Mouse (Mus musculus): ENCODE results near the gene B3galt4. TPM values are rescaled to one million over a fixed set of nuclear protein-coding genes. Genes with fewer than 3 reads are reported as not detected.

Gene B3galt4
- polyA plus RNA-seq, 1 experiment from 2014 or later, result 2.3 TPM

GRCm38 (mm10) chr17:33978631-33979031, 27.3 kb upstream of the B3galt4 start:
- under 1% methylated on average over 17 of the region's 17 CpGs for WGBS
- peaks cover 42% of the 10 kb centered on the region for H3K27me3 ChIP-seq (ENCODE audit: insufficient read depth, low read length)
- H3K27ac ChIP-seq (ENCODE audit: low read depth), result no peak overlapping the region
- H3K36me3 ChIP-seq (ENCODE audit: insufficient read depth), result no peaks in the 10 kb centered on the region
- DNase-seq (peak; percentile 60), ATAC-seq (ENCODE audit: insufficient read depth) (peak; percentile 13; the same call in 1 of the 2 replicates)
- peak overlapping the region; percentile 59 for H3K4me2 ChIP-seq
- no peak overlapping the region for H3K9ac ChIP-seq
- peaks cover 5% of the 10 kb centered on the region; the same call in 1 of the 2 replicates for H3K4me1 ChIP-seq (ENCODE audit: insufficient read depth)
- no peaks in the 10 kb centered on the region for H3K9me3 ChIP-seq (ENCODE audit: low read depth, low read length)
- H3K4me3 ChIP-seq (ENCODE audit: low read depth, low read length), result peak overlapping the region; percentile 32
- no peak for TF ChIP-seq CTCF (IDR thresholded peaks at IDR 0.05; ENCODE audit: low read depth)

GRCm38 (mm10) chr17:33977861-33978557, 26.7 kb upstream of the B3galt4 start:
- no peak overlapping the region for H3K27ac ChIP-seq (ENCODE audit: low read depth)
- TF ChIP-seq CTCF (IDR thresholded peaks at IDR 0.05; ENCODE audit: low read depth), result no peak
- H3K9me3 ChIP-seq (ENCODE audit: low read depth, low read length), result no peaks in the 10 kb centered on the region
- peaks cover 42% of the 10 kb centered on the region for H3K27me3 ChIP-seq (ENCODE audit: insufficient read depth, low read length)
- ATAC-seq (ENCODE audit: insufficient read depth) (no peak), DNase-seq (no peak)
- H3K36me3 ChIP-seq (ENCODE audit: insufficient read depth), result no peaks in the 10 kb centered on the region
- H3K4me3 ChIP-seq (ENCODE audit: low read depth, low read length), result peak overlapping the region; percentile 32
- no peak overlapping the region for H3K9ac ChIP-seq
- H3K4me2 ChIP-seq, result peak overlapping the region; percentile 59
- 2% methylated on average over 56 of the region's 57 CpGs for WGBS
- peaks cover 5% of the 10 kb centered on the region; the same call in 1 of the 2 replicates for H3K4me1 ChIP-seq (ENCODE audit: insufficient read depth)

- Histone ChIP-seq H3K27ac (ENCODE audit: low read depth) (no peak overlapping the region), H3K4me2 (no peak overlapping the region), H3K4me3 (ENCODE audit: low read depth, low read length) (no peak overlapping the region), H3K36me3 (ENCODE audit: insufficient read depth) (no peaks in the 10 kb centered on the region), H3K27me3 (ENCODE audit: insufficient read depth, low read length) (peaks cover 21% of the 10 kb centered on the region), H3K4me1 (ENCODE audit: insufficient read depth) (no peaks in the 10 kb centered on the region), H3K9me3 (ENCODE audit: low read depth, low read length) (no peaks in the 10 kb centered on the region), H3K9ac (no peak overlapping the region)
- 57% methylated on average over 3 of the region's 3 CpGs for WGBS
- ATAC-seq (ENCODE audit: insufficient read depth) (no peak), DNase-seq (no peak)
- TF ChIP-seq CTCF (IDR thresholded peaks at IDR 0.05; ENCODE audit: low read depth), result no peak
Observed at GRCm38 (mm10) chr17:33973572-33973971, 22.3 kb upstream of the B3galt4 start.

- H3K27ac ChIP-seq (ENCODE audit: low read depth), result no peak overlapping the region
- peak; percentile 89 for DNase-seq
- peaks cover 13% of the 10 kb centered on the region for H3K27me3 ChIP-seq (ENCODE audit: insufficient read depth, low read length)
- H3K9me3 ChIP-seq (ENCODE audit: low read depth, low read length), result no peaks in the 10 kb centered on the region
- no peak overlapping the region for H3K9ac ChIP-seq
- no peaks in the 10 kb centered on the region for H3K4me1 ChIP-seq (ENCODE audit: insufficient read depth)
- whole genome bisulfite sequencing, result 7% methylated on average over 1 of the region's 1 CpGs
- H3K4me3 ChIP-seq (ENCODE audit: low read depth, low read length), result no peak overlapping the region
- H3K36me3 ChIP-seq (ENCODE audit: insufficient read depth), result no peaks in the 10 kb centered on the region
- no peak for TF ChIP-seq CTCF (IDR thresholded peaks at IDR 0.05; ENCODE audit: low read depth)
- ATAC-seq (ENCODE audit: insufficient read depth), result peak; percentile 42; the same call in 1 of the 2 replicates
- no peak overlapping the region for H3K4me2 ChIP-seq
Observed at GRCm38 (mm10) chr17:33972691-33973090, 21.4 kb upstream of the B3galt4 start.

- no peak overlapping the region for H3K4me3 ChIP-seq (ENCODE audit: low read depth, low read length)
- WGBS, result 81% methylated on average over 4 of the region's 4 CpGs
Observed at GRCm38 (mm10) chr17:33969394-33969793, 18.1 kb upstream of the B3galt4 start.

GRCm38 (mm10) chr17:33968927-33969326, 17.6 kb upstream of the B3galt4 start:
- TF ChIP-seq CTCF (IDR thresholded peaks at IDR 0.05; ENCODE audit: low read depth), result peak; percentile 48
- Histone ChIP-seq H3K9ac (no peak overlapping the region), H3K27me3 (ENCODE audit: insufficient read depth, low read length) (no peaks in the 10 kb centered on the region), H3K4me3 (ENCODE audit: low read depth, low read length) (no peak overlapping the region), H3K36me3 (ENCODE audit: insufficient read depth) (peaks cover 10% of the 10 kb centered on the region), H3K4me1 (ENCODE audit: insufficient read depth) (no peaks in the 10 kb centered on the region), H3K9me3 (ENCODE audit: low read depth, low read length) (no peaks in the 10 kb centered on the region), H3K4me2 (no peak overlapping the region), H3K27ac (ENCODE audit: low read depth) (no peak overlapping the region)
- peak; percentile 69 for DNase-seq
- WGBS, result 25% methylated on average over 5 of the region's 5 CpGs
- ATAC-seq (ENCODE audit: insufficient read depth), result peak; percentile 20; the same call in 1 of the 2 replicates

More at GRCm38 (mm10) chr17:33969394-33969793, 18.1 kb upstream of the B3galt4 start:
- Histone ChIP-seq H3K4me2 (no peak overlapping the region), H3K27me3 (ENCODE audit: insufficient read depth, low read length) (no peaks in the 10 kb centered on the region), H3K4me1 (ENCODE audit: insufficient read depth) (no peaks in the 10 kb centered on the region), H3K27ac (ENCODE audit: low read depth) (no peak overlapping the region), H3K36me3 (ENCODE audit: insufficient read depth) (peaks cover 8% of the 10 kb centered on the region), H3K9ac (no peak overlapping the region), H3K9me3 (ENCODE audit: low read depth, low read length) (no peaks in the 10 kb centered on the region)
- DNase-seq, result no peak
- peak; percentile 34; the same call in 1 of the 2 replicates for TF ChIP-seq CTCF (IDR thresholded peaks at IDR 0.05; ENCODE audit: low read depth)
- no peak for ATAC-seq (ENCODE audit: insufficient read depth)

- WGBS, result 2% methylated on average over 9 of the region's 9 CpGs
Observed at GRCm38 (mm10) chr17:33968489-33968888, 17.2 kb upstream of the B3galt4 start.

More at GRCm38 (mm10) chr17:33968489-33968888, 17.2 kb upstream of the B3galt4 start:
- Histone ChIP-seq H3K4me2 (no peak overlapping the region), H3K4me3 (ENCODE audit: low read depth, low read length) (no peak overlapping the region), H3K9me3 (ENCODE audit: low read depth, low read length) (no peaks in the 10 kb centered on the region), H3K36me3 (ENCODE audit: insufficient read depth) (peaks cover 12% of the 10 kb centered on the region), H3K9ac (no peak overlapping the region), H3K4me1 (ENCODE audit: insufficient read depth) (no peaks in the 10 kb centered on the region), H3K27me3 (ENCODE audit: insufficient read depth, low read length) (no peaks in the 10 kb centered on the region), H3K27ac (ENCODE audit: low read depth) (no peak overlapping the region)
- DNase-seq, result peak; percentile 95
- peak; percentile 96 for TF ChIP-seq CTCF (IDR thresholded peaks at IDR 0.05; ENCODE audit: low read depth)
- peak; percentile 73 for ATAC-seq (ENCODE audit: insufficient read depth)

Data from lung, embryonic 14.5 days (tissue).